Mouse (Mus musculus) cerebellum, adult 9-10 months (tissue): Measurements from ENCODE around the gene Gimap8.
"Not testable (repeated sequence)": the region's sequence is repeated elsewhere in the genome, so short reads cannot be mapped to it uniquely, and the experiment has no call there.

Experiments used
- DNase-seq: peaks from one replicate; pipeline ENCODE4 v3.0.0; 2022

The Gimap8 gene

DNA sequence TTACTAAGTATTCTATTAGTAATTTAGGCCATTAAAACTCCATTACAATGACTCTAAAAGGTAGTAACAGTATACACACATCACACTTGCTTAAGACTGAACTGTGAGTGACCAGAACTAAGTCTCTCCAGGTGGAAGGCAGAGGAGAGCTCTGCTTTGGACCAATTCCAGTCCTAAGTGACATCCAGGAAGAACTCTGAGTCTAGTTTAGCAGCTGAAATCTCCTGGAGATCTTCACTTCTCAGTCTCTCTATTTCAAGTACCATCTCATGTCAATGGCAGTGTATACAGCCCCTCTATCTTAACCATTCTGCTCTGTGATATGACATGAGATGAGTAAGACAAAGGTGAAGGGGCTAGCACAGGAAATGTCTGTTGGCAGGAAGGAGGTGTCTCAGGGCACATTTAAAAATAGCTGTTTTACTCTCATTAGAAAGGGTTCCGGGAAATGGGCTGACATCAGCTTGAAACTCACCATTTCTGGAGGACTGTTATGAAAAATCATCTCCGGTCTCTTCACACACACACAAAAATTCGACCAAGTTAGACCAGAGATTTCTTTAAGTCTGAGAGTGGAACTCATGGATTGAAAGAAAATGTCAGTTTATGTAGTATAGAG, 34.5 kb downstream of the Gimap8 start:
- DNase-seq = no peak

DNA sequence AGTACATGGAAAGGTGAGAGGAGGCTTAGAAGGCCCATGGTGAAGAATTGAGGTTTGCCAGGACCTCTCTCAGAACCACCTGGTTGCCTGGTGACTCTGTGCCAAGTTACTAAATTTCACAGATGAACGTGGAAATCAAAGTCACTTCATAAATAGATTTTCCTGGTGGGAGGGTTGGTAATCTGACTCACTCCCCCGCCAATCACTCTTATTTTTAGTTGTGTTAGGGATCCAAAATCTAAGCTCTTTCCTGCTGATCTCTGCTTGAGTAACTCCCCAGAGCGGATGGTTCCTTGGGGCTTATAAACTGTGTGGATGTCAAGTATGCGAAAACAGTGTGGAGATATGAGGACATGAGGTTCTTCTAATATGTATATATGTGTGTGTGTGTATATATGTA, 35.2 kb downstream of the Gimap8 start:
- DNase-seq = no peak

DNA sequence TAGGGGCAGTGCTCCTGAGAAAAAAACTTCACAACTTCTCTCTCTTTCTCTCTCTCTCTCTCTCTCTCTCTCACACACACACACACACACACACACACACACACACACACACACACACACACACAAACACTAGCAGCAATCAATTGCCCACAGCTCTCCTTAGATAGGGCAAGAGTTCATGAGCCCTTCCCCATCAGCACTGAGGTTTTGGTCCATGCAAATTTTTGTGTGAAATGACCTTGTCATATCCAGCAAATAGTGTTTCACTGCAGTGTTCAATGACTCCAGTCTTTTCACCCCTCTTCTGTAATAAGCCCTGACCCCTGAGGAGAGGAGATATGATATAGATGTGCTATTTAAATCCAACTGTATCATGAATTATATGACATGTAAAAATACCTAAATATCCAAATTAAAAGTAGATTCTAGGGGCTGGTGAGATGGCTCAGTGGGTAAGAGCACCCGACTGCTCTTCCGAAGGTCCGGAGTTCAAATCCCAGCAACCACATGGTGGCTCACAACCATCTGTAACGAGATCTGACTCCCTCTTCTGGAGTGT, 36.3 kb downstream of the Gimap8 start:
- not testable (repeated sequence) for DNase-seq

DNA sequence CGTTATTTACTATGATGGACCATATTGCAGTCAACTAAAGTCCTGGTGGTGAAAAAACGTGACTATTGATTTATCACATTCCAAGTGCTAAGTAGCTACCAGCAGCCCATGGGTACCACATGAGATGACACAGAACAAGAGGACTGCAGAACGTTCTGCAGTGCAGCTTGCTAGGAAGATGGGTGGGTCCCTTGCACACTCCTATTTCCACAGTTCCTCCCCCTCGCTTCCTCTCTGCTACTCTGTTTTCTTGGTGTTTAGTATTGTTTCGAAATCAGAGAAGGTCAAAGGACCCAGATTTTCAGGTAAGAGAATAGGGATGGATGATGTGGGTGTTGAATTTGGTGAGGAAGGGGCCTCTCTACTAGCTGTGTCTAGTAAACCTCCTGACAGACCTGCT, 37.3 kb downstream of the Gimap8 start, which contains the start of gene Gimap4:
Gene Gimap4, plus strand, starts transcription at position 231 of the 400 bp plus-strand sequence.
- no peak for DNase-seq

DNA sequence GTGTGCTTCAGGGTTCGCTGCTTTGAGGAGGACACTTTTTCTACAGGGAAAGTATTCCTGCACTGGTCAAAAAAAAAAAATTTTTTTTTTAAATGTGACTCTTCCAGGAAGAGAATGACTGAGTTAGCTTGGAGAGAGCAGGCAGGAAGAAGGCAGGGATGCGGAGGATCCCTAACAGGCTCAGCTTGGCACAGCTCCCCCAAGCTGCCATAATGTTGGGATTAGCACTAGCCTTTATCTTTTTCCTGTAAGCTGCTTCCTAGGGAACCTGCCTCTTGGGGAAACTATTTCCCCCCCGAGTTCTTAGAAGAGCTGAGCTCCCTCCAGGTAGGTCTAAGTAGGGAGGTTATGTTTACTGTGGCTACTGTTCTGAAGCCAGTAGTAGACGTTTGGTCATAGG, 37.8 kb downstream of the Gimap8 start:
- no peak for DNase-seq

DNA sequence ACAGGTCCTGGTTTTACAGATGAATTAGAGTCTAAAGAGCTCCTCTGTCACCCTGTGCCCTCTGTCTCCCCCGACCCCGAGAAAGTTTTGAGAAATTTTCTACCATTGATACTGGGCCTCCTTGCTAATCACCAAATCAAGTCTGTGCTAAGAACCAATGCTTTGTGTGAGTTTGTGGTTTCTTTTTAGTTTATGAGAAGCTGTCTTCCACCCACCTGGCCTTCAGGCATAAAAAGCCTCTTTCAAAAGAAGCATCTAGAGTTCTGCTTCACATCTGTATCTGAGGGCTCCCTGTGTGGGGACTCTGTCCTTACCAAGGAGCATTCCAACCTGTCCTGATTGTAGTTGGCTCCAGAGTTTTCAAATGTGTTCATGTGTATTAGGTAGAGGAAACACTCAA, 38.2 kb downstream of the Gimap8 start:
- DNase-seq = no peak

DNA sequence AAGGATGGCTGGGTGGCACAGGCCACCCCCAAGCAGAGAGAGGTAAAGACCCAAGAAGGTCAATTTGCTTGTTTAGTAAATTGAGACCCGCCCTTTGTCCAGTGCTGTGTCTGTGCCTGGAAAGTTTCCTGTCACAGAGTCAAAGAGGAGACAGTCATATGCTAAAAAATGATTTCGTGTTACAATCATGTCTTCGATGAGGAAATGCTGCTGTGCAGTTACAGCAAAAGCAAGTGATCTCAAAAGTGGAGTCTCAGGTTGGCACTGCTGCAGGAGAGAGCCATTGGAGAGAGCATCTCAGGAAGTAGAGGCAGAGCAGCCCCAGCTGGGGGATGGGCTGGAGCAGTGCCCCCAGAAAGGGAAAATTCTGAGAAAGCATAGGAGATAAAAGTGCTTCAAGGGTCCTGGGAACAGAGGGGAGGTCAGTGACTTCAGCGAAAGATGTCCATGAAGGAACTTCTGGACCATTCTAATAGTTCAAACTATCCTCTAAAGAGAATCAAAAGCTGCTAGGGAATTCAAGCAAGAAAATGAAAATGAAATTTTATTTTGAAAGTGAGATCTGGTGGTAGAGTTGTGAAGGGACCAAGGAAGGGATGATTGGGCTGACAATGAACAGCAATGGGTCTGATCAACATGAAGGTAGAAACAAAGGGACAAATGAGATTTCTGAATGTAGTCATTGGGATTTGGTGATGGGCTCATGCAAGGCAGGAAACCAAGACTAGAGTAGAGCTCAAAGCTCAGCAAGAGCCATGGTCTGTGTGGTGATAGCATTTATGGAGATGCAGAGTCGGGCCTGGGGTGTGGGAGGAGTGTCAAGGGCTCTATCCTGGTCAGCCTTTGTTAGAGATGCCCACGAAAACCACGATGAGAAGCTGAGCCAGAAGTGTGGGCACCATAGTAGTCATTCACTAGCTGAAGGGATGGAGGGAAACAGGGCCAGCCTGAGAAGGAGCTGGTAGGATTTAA, 38.9 kb downstream of the Gimap8 start:
- DNase-seq = no peak

DNA sequence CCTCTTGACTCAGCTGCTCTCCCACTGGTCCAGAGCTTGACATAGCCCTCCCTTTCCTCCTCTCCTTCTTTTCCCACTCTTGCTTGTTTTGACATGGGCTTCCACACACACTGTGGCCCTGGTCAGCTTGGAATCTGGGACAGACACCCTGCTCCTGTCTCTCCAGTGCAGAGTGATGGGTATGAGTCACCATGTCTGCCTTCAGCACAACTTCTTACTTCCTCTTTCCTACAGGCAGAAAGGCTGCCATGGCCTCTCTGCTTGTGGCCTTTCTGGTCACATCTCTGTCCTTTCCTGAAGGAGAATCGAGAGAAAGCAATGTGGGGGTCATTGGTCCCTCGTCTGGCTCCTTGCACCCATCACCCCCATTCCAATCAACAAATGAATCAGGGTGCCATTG, 40.0 kb downstream of the Gimap8 start:
- DNase-seq = no peak

DNA sequence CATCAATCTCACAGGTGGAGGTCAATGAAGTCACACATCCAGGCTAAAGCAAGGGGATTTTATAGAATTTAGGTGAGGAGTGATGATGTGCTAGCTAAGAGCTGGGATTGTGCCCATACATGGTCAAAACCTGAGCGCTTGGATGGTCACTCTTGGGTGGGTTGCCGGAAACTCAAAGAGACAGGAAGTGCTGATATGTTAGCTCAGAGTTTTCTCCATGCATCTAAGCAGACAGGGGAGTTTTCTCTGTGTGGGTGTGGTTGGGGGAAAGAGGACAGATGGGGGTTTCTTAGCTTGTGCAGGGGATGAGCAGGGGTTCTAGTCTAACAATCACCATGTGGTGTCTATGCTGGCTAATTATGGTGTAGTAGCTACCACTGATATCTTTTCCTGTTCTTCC, 42.3 kb downstream of the Gimap8 start:
- no peak for DNase-seq

DNA sequence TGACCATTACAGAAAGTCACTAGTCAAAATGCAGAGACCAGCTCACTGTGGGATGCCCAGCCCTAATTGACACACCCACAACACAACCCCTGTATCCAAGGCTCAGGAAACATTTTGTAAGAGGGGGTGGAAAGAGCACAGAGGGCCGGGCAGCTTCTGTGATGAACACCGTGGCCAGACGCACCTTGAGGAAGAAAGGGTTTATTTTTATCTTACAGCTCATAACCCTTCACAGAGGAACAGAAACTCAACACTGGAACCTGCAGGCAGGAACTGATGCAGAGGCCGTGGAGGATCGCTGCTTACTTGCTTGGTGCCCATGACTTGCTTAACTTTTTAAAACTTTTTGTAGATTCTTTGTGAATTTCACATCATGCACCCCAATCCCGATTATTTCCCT, 45.9 kb downstream of the Gimap8 start:
- no peak for DNase-seq

DNA sequence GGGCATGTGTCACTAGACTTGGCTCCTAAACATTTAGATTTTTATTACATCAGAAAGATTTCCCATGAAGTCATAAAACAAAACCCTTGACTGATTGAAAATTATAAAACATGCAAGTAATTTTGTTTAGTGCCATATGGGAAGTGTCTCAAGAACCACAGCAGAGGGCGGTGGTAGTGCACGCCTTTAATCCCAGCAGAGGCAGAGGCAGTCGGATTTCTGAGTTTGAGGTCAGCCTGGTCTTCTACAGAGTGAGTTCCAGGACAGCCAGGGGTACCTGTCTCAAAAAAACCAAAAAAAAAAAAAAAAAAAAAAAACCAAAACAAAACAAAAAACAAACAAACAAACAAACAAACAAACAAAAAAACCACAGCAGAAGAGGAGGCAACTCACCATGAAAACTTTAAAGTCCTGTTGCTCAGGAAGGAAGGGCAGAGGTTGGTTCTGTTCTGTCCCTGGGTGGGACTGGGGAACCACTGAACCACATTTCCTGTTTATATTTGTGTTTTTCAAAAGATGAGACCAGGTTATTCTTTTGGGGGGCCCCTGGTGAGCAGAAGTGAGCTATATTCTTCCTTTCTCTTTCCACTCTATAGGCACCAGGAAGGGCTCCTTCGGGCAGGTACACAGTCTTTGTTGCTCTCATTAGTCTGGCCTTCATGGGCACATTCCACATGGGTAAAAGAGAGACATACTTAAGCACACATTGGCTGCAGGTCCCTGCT, 50.0 kb downstream of the Gimap8 start:
- DNase-seq = no peak

DNA sequence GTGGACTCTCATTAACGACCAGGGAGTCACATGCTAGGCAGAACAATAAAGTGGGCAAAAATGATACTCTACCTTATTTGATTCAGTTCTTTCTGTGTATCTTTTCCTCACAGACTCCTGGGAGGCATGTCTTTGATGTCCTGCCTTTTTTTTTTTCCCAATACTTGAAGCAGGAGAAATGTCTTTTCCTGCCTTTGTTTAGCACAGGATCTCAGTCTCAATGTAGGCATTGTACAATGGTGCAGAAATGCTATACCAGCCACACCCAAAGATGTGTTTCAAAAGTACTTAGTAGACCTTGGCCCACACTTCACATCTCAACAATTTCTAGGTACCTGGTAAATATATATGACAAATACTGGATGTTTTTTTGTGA, 50.5 kb downstream of the Gimap8 start:
- no peak for DNase-seq

DNA sequence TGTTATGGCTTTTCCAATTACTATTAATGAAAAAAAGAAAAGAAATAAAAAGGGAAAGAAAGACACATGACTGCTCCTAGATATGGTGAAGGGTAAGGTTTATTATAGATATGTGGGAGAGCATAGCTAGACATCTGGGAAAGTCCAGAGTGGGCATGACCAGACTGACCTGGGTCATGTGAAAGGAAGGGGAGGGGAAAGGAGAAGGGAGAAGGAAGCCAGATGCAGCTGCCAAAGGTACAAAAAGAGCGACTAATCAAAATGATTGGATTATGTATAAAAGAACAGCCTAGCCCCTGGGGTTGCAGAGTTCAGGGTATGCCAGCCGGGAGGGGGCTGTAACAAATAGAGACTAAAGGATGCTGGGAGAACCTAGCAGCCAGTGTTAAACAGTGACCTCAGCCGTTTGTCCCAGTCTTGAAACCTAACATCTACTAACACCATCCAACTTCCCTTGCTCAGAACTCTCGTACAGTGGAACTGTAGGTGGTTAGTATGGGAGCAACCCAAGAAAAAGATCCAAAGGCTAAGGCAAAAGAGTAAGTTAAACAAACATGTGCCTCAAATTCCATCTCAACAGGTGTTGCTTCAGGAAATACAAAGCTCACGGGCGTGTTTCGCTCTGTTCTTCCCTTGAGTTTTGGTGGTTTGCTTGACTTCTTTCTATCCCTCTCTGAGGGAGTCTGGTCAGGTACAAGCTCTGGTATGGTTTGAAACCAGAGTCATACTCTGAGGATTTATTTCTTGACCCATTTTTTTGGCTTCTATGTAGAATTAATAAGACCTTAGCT, 51.2 kb downstream of the Gimap8 start:
- DNase-seq = no peak

DNA sequence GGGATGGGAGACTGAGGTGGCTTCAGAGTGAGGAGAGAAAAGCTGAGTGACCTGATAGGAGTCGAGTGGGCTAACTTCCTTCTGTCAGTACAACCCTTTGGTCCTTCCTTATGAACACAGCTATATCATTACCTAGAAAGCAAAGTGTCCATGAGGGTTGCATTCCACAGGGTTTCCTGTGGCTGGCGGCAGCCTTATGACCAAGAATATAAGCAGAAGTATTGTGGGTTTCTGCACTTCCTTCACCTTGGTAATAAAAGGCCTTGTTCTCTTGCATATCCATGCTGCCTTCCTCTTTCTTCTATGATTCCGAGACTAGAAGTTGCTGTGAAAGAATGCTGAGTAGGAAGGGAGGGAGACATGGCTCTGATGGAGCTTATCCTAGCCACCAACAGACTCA, 51.9 kb downstream of the Gimap8 start:
- no peak for DNase-seq

DNA sequence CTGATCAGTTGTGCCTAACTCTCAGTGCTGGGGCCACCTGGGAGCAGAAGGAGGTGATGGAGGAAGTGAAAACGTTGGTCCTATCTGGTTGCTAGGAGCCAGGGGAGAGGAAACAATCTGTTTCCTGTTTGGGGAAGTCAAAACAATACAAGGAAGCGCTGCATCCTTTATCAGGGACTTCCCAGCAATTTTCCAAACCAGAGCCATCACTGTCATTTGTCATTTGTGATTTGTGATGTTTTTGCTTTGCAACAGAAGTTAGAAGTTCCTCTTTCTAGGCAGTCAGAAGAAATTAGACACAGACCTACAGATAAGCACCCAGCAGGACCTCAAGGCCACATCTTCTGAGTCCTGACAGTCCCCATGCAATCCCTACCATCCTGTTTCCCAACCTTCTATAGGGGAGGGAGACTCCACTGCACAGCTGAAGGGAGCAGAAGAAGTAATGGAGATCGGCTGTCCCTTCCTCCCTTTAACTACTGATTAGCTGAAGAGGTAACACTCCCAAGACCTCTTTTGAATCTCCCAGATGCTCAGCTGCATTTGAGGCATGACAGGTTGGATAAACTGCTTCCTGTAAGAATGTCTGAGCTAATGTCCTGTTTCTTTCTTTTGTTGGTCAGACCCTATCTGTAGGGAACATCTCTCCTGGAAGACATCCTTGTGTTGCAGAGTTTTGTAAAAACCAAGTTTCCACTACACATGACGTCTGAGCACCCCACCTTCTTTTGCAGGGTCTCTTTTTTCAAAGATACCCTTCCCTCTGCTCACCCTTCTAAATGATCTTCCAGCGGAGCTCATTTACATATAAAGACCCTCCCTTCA, 53.4 kb downstream of the Gimap8 start:
- no peak for DNase-seq

DNA sequence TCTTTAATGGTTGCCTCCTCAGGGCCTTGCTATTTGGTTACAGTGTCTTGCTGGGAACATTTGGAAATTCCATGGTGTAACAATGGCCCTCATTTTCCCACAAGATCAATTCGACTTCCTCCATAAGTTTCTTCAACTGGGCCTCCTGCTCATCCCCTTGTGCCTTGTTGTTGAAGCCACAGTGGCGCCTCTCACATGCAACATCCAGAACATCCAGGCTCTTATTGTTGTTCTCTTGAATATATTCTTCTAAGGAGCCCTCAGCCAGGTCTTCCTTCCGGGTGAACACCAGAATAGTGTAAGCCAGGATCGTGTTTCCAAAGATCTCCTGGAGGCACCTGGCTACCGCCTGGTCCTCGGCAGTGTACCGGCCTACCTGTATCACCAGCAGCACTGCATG, 55.1 kb downstream of the Gimap8 start:
- no peak for DNase-seq

DNA sequence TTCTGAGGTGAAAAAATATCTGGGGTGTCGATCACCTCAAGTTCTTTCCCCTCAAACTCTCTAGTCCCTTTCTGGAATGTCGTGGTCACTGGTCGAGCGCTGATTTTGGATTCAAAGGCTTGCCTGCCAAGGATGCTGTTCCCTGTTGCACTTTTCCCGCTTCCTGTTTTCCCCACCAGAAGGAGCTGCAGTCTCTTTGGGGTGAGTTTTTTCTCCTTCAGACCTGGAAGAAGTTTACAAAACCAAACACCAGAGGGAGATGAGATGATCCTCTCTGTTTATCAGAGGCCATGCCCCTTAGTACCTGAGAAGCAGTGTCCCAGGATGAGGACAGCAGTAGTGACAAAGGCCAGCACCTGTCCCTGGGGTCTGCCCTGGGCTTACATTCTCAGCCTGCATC, 55.6 kb downstream of the Gimap8 start:
- no peak for DNase-seq

DNA sequence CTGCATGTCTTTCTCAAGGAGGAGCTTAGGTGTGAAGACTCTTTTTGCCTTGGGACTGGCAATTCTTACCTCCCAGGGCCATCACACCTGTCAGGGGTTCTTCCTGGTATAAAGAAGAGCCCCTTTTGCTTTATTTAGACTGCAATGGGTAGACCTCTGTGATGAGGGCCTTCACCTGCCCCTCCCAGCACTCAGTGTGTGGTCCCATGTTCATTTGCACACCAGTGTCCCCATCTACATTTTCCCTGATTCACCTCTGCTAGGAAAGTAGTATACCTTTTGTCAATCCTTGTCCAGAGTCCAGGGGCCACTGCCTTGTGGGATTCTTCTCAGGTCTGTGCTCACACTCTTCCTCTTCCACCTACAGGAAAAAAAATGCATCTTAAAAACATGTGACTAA, 57.1 kb downstream of the Gimap8 start:
- no peak for DNase-seq

DNA sequence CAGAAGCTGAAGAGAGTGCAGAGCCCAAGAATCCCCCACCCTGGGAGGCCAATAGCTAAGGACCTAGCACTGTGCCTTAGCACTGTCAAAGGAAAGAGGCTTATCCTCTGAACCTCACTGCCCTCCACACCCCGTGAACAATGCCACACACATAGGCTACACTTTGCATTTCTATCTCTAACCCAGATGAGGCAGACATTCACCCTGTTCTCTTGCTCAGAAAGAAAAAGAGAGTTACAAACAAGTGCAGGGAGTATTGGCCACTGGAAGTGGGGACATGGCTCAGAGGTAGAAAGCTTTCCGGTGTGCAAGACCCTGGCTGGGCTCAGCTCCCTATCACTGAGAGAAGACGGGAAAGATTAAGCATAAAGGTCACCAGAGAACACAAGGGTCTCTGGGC, 59.1 kb downstream of the Gimap8 start:
- DNase-seq = no peak
